Mouse (Mus musculus) thymus, adult 2 months (tissue): Measurements from ENCODE around the gene Prpf19.

ENCODE experiments used
- CTCF ChIP-seq: fragments of 200-500 bp; IDR thresholded peaks from 2 replicates; pipeline ENCODE4 v1.5.1; 2012; ENCODE audit warnings: mild to moderate bottlenecking, control low read depth, low read length, moderate library complexity, borderline replicate concordance; ENCODE audit not compliant: control insufficient read depth, poor library complexity, insufficient read depth; ENCODE audit errors: extremely low read depth
- POLR2A ChIP-seq: fragments of 200-500 bp; IDR thresholded peaks from 2 replicates; pipeline ENCODE4 v1.6.1; 2012; ENCODE audit warnings: mild to moderate bottlenecking, low read length, control low read depth, moderate library complexity; ENCODE audit not compliant: control insufficient read depth, poor library complexity, insufficient read depth; ENCODE audit errors: extremely low read depth

DNA sequence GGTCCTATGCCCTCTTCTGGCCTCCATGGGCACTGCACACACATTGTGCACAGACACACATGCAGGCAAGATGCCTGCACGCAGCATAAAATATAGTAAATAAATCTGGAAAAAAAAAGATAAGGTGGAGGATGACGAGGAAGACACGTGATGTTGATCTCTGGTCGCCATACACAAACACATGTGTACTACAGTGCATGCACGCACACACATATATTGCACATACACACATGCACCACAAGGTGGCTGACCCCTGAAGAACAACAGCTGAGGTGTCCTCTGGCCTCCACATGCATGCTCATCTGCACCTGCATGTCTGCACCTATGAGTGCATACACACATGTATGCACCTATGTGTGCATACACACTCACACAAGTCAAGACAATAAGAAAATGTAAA lies 41.0 kb downstream of the Prpf19 start:
- TF ChIP-seq CTCF (no peak), POLR2A (no peak)
